Comparison of ENCODE assay signal across 8 mouse cellular contexts in genomic region chr2:6875071-6875611, GRCm38 (mm10).
A peak's percentile ranks its signal among the peaks of the same experiment; 100 is the strongest.
DNase-seq lines count a peak whose midpoint lies in the region; ATAC-seq and TF ChIP-seq lines count a peak whose summit lies in the region.

No protein-coding gene starts in this region.

- no peak overlapping the region for H3K27ac ChIP-seq in lung, embryonic 14.5 days (ENCODE audit: low read depth)
- H3K27ac ChIP-seq in hindbrain, embryonic 11.5 days (ENCODE audit: low read depth, low read length), result no peak overlapping the region
- H3K27ac ChIP-seq in neural tube, embryonic 12.5 days, result no peak overlapping the region

- ATAC-seq in lung, embryonic 14.5 days (ENCODE audit: insufficient read depth), result no peak
- ATAC-seq in hindbrain, embryonic 11.5 days (ENCODE audit: low FRiP score), result peak; percentile 52; the same call in 1 of the 2 replicates
- peak; percentile 30; the same call in 1 of the 2 replicates for ATAC-seq in neural tube, embryonic 12.5 days (ENCODE audit: low FRiP score, low read depth)

- 45% methylated on average over 11 of the region's 11 CpGs for WGBS in lung, embryonic 14.5 days
- 13% methylated on average over 11 of the region's 11 CpGs for WGBS in hindbrain, embryonic 11.5 days
- WGBS in neural tube, embryonic 12.5 days, result 10% methylated on average over 11 of the region's 11 CpGs

- no peaks in the 10 kb centered on the region; the same call in 1 of the 2 replicates for H3K27me3 ChIP-seq in lung, embryonic 14.5 days (ENCODE audit: insufficient read depth, low read length)
- no peaks in the 10 kb centered on the region for H3K27me3 ChIP-seq in hindbrain, embryonic 11.5 days (ENCODE audit: control insufficient read depth, insufficient read depth, low read length)
- H3K27me3 ChIP-seq in neural tube, embryonic 12.5 days (replicated peaks), result no peaks in the 10 kb centered on the region

- H3K9me3 ChIP-seq in lung, embryonic 14.5 days (ENCODE audit: low read depth, low read length), result no peaks in the 10 kb centered on the region
- H3K9me3 ChIP-seq in hindbrain, embryonic 11.5 days (ENCODE audit: control insufficient read depth, low read length), result no peaks in the 10 kb centered on the region
- no peaks in the 10 kb centered on the region for H3K9me3 ChIP-seq in neural tube, embryonic 12.5 days

- TF ChIP-seq CTCF in lung, embryonic 14.5 days (IDR thresholded peaks at IDR 0.05; ENCODE audit: low read depth), result no peak

- H3K9ac ChIP-seq in lung, embryonic 14.5 days, result no peak overlapping the region
- H3K9ac ChIP-seq in hindbrain, embryonic 11.5 days (ENCODE audit: low read depth, low read length), result no peak overlapping the region
- H3K9ac ChIP-seq in neural tube, embryonic 12.5 days, result no peak overlapping the region

- peak; percentile 58 for DNase-seq in lung, embryonic 14.5 days
- no peak for DNase-seq in lung, postnatal 14 days
- DNase-seq in embryo, embryonic 10 days (ENCODE audit: low spot score), result peak; percentile 51
- peak; percentile 46 for DNase-seq in hindbrain, embryonic 11.5 days (ENCODE audit: low spot score)
- no peak for DNase-seq in layer of hippocampus, adult 8-10 months (ENCODE audit: low spot score in 2 of 2)
- DNase-seq in urinary bladder, postnatal 36 days (ENCODE audit: low spot score in 2 of 2), result no peak
- DNase-seq in urinary bladder, postnatal 14 days (ENCODE audit: low spot score), result no peak

- H3K4me3 ChIP-seq in lung, embryonic 14.5 days (ENCODE audit: low read depth, low read length), result no peak overlapping the region
- no peak overlapping the region for H3K4me3 ChIP-seq in hindbrain, embryonic 11.5 days (ENCODE audit: low read depth, low read length)
- H3K4me3 ChIP-seq in neural tube, embryonic 12.5 days, result no peak overlapping the region

- H3K36me3 ChIP-seq in lung, embryonic 14.5 days (ENCODE audit: insufficient read depth), result no peaks in the 10 kb centered on the region
- no peaks in the 10 kb centered on the region for H3K36me3 ChIP-seq in hindbrain, embryonic 11.5 days (ENCODE audit: control insufficient read depth, insufficient read depth, low read length)
- H3K36me3 ChIP-seq in neural tube, embryonic 12.5 days, result no peaks in the 10 kb centered on the region

- H3K4me1 ChIP-seq in lung, embryonic 14.5 days (ENCODE audit: insufficient read depth), result no peaks in the 10 kb centered on the region
- H3K4me1 ChIP-seq in hindbrain, embryonic 11.5 days (replicated peaks; ENCODE audit: control insufficient read depth, insufficient read depth, low read length), result 0 out of 2 replicates have a peak, but pooled peaks cover 2% of the 10 kb centered on the region
- peaks cover 19% of the 10 kb centered on the region for H3K4me1 ChIP-seq in neural tube, embryonic 12.5 days

- no peak overlapping the region for H3K4me2 ChIP-seq in lung, embryonic 14.5 days
- H3K4me2 ChIP-seq in hindbrain, embryonic 11.5 days (replicated peaks; ENCODE audit: low read depth, low read length), result 0 out of 2 replicates have a peak overlapping the region, but pooled peaks have one; percentile 15
- H3K4me2 ChIP-seq in neural tube, embryonic 12.5 days (replicated peaks), result peak overlapping the region; percentile 47

Comparison
In these comparisons a context has a peak if more than half of its experiments do, and no peak if none do; other contexts are left out.
1. DNase-seq: peak in lung, embryonic 14.5 days (single experiment), embryo, embryonic 10 days (single experiment) and hindbrain, embryonic 11.5 days (single experiment); none in lung, postnatal 14 days (single experiment), layer of hippocampus, adult 8-10 months (0 of 2), urinary bladder, postnatal 36 days (0 of 2) and urinary bladder, postnatal 14 days (single experiment).